Mouse (Mus musculus) CD4-positive, CD25-positive, alpha-beta regulatory T cell, adult 4 months (primary cell): ENCODE results near the gene Gm8229. TPM values are rescaled to one million over a fixed set of nuclear protein-coding genes. Genes with fewer than 3 reads are reported as not detected.
"Not testable (repeated sequence)": the region's sequence is repeated elsewhere in the genome, so short reads cannot be mapped to it uniquely, and the experiment has no call there.

Experiments used
- ATAC-seq: one replicate; pipeline ENCODE4 v1.8.0; 2017
- polyA plus RNA-seq, 2 experiments: library from polyadenylated mRNA; unstranded; fragments of 100-300 nt; shearing (Covaris generic); gene quantifications; one replicate each; pipeline ENCODE4 v1.2.1; 2017

The Gm8229 gene
- not detected for polyA plus RNA-seq

DNA sequence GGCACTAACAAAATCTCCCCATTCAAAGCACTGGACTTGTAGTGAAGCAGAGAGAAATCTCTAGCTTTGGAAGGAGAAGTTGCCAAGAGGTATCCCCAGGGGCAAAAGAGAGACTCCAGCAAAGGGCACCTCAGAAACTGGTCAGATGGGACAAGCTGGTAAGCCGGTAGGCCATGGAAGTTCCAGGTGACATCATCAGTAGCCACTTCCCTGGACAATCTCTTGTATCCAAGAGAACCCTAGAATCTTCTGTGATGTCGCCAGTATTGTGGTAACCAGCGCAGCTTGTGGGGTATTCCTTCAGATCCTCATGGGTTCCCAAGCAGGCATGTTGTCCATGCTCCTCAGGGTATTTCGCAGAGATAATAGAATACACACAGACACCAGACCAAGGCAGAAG, at the start of gene Gm8229:
Gm8229 (plus strand) TSS at position 301 of the 400 bp plus-strand sequence.
- not testable (repeated sequence) for ATAC-seq

- ATAC-seq: not testable (repeated sequence)
Observed at GRCm38 (mm10) chr14:44338484-44338883, 26.7 kb upstream of the Gm8229 start, which contains the start of gene Gm5930. Gene Gm5930, minus strand, starts transcription at chr14:44338584.

- ATAC-seq: not testable (repeated sequence)
Observed at GRCm38 (mm10) chr14:44361416-44361815, 3.7 kb upstream of the Gm8229 start.

GRCm38 (mm10) chr14:44362301-44362700, 2.9 kb upstream of the Gm8229 start:
- ATAC-seq: not testable (repeated sequence)

- ATAC-seq: not testable (repeated sequence)
Observed at GRCm38 (mm10) chr14:44384233-44384632, 19.1 kb downstream of the Gm8229 start.

DNA sequence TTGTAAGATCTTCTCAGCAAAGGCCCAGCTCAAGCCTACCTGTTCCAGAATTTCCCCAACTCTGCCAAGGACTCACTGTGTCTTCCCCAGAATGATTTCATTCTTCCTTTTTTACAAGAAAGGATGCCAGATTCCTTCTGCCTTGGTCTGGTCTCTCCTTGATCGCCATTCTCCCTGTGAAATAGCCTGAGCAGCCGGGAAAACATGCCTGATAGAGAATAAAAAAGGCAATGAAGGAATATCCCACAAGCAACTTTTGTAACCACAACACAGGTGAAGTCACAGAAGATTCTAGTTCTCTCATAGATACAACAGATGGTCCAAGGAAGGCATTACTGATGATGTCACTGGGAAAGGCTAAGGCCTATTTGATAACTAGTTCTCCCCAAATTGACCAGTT, 45.4 kb downstream of the Gm8229 start, which contains the start of gene Gm3371:
Gm3371 (minus strand) TSS at position 101 of the 400 bp plus-strand sequence.
- ATAC-seq: not testable (repeated sequence)

Other genes with a start within 250 kb of the Gm8229 start
- gene Gm3327, start 241.5 kb upstream of the Gm8229 start, polyA plus RNA-seq: not detected
- not detected for gene Gm8212, start 167.7 kb upstream of the Gm8229 start, polyA plus RNA-seq
- gene 4930503E14Rik, start 152.1 kb upstream of the Gm8229 start, polyA plus RNA-seq: not detected
- gene Gm8220, start 79.8 kb upstream of the Gm8229 start, polyA plus RNA-seq: not detected
- gene Gm5930, start 26.8 kb upstream of the Gm8229 start, polyA plus RNA-seq: not detected
- not detected for gene Gm3371, start 45.3 kb downstream of the Gm8229 start, polyA plus RNA-seq
- not detected for gene Gm8232, start 68.3 kb downstream of the Gm8229 start, polyA plus RNA-seq
- not detected for gene BC061237, start 127.1 kb downstream of the Gm8229 start, polyA plus RNA-seq
- gene Gm17093, start 152.9 kb downstream of the Gm8229 start, polyA plus RNA-seq: not detected
- not detected for gene Gm8247, start 217.8 kb downstream of the Gm8229 start, polyA plus RNA-seq